Mouse (Mus musculus) myocyte (in vitro differentiated cells): ENCODE results near the gene Galnt14. TPM values are rescaled to one million over a fixed set of nuclear protein-coding genes. Genes with fewer than 3 reads are reported as not detected.

ENCODE experiments used
- H3K27me3 ChIP-seq: one replicate; pipeline ENCODE4 v1.6.1; 2011; ENCODE audit not compliant: control insufficient read depth, insufficient read depth, insufficient read length
- H3K36me3 ChIP-seq: one replicate; pipeline ENCODE4 v1.6.1; 2011; ENCODE audit not compliant: control insufficient read depth, insufficient read depth
- H3K4me2 ChIP-seq: one replicate; pipeline ENCODE4 v1.6.1; 2011; ENCODE audit warnings: low read depth, control low read depth
- H3K4me3 ChIP-seq: one replicate; pipeline ENCODE4 v1.5.1; 2011; ENCODE audit warnings: mild to moderate bottlenecking, control low read depth, moderate library complexity
- H3K79me2 ChIP-seq: one replicate; pipeline ENCODE4 v1.6.1; 2011; ENCODE audit not compliant: control insufficient read depth, insufficient read depth
- H3ac ChIP-seq: one replicate; pipeline ENCODE4 v1.6.1; 2011; ENCODE audit not compliant: control insufficient read depth, insufficient read length
- CEBPB ChIP-seq: IDR thresholded peaks from 2 replicates; pipeline ENCODE4 v1.6.1; 2011; ENCODE audit warnings: mild to moderate bottlenecking, moderate library complexity; ENCODE audit not compliant: poor library complexity, insufficient read depth, severe bottlenecking
- E2F4 ChIP-seq: IDR thresholded peaks from one replicate; pipeline ENCODE4 v1.6.1; 2011; ENCODE audit warnings: mild to moderate bottlenecking, control low read depth, moderate library complexity; ENCODE audit not compliant: insufficient read depth
- MAX ChIP-seq: IDR thresholded peaks from one replicate; pipeline ENCODE4 v1.6.1; 2011; ENCODE audit warnings: low read depth, mild to moderate bottlenecking, control low read depth
- MYOD1 ChIP-seq, 3 experiments: IDR thresholded peaks; one replicate each; pipeline ENCODE4 v1.6.1; 2011; ENCODE audit warnings: control low read depth in 2 of 3, low read depth in 2 of 3, mild to moderate bottlenecking in 2 of 3, moderate library complexity in 1 of 3; ENCODE audit not compliant: insufficient read length in 2 of 3, control insufficient read depth in 1 of 3
- MYOG ChIP-seq, 3 experiments: IDR thresholded peaks; one replicate each; pipeline ENCODE4 v1.6.1; 2011; ENCODE audit warnings: control low read depth in 2 of 3, low read depth in 2 of 3, mild to moderate bottlenecking in 2 of 3; ENCODE audit not compliant: insufficient read length in 2 of 3, control insufficient read depth in 1 of 3, insufficient read depth in 1 of 3
- POLR2A ChIP-seq: IDR thresholded peaks from one replicate; pipeline ENCODE4 v1.6.1; 2011; ENCODE audit warnings: low read depth, mild to moderate bottlenecking, control low read depth, moderate library complexity; ENCODE audit not compliant: insufficient read length
- POLR2AphosphoS2 ChIP-seq: IDR thresholded peaks from one replicate; pipeline ENCODE4 v1.6.1; 2011; ENCODE audit warnings: low read depth, control low read depth; ENCODE audit not compliant: insufficient read length
- REST ChIP-seq: IDR thresholded peaks from one replicate; pipeline ENCODE4 v1.6.1; 2011; ENCODE audit warnings: mild to moderate bottlenecking, control low read depth, moderate library complexity; ENCODE audit not compliant: insufficient read depth, insufficient read length
- SRF ChIP-seq: IDR thresholded peaks from one replicate; pipeline ENCODE4 v1.6.1; 2011; ENCODE audit warnings: low read depth; ENCODE audit not compliant: control insufficient read depth, insufficient read length
- TCF12 ChIP-seq: IDR thresholded peaks from one replicate; pipeline ENCODE4 v1.6.1; 2011; ENCODE audit warnings: mild to moderate bottlenecking, control low read depth; ENCODE audit not compliant: poor library complexity, insufficient read depth, severe bottlenecking
- TCF3 ChIP-seq: IDR thresholded peaks from one replicate; pipeline ENCODE4 v1.6.1; 2011; ENCODE audit warnings: low read depth, control low read depth; ENCODE audit not compliant: insufficient read length
- USF1 ChIP-seq: IDR thresholded peaks from one replicate; pipeline ENCODE4 v1.6.1; 2011; ENCODE audit warnings: low read depth, mild to moderate bottlenecking, control low read depth, moderate library complexity
- polyA plus RNA-seq: library from polyadenylated mRNA; unstranded; fragments of >200 nt; fragmentation: generic; extraction: Trizol; gene quantifications from one replicate; pipeline ENCODE4 v1.2.1, GENCODE M21; 2012; ENCODE audit warnings: missing spikeins

Galnt14 gene
- polyA plus RNA-seq, 1 experiment: not detected

DNA sequence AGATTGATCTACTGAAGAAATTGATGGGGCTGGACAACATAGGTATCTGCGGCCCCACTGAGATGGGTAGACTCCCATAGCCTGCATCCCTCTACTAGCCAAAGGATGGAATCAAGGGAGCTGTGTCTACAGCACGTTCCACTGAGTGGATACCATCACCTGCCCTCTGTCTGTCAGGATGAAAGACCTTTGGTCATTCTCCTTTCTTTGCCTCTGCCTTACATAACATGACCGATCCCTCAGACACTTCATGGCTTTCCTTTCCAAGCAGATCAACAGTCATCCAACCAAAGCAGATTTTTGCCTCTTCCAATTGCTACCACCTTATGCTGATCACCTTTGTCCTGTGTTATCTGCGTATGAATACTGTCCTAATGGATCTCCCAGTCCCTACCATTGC is 90.2 kb downstream of the Galnt14 start:
- no peaks in the 10 kb centered on the region for H3K36me3 ChIP-seq
- H3K4me2 ChIP-seq: no peak overlapping the region
- no peaks in the 10 kb centered on the region for H3K27me3 ChIP-seq
- TF ChIP-seq TCF3 (no peak), MYOG (IDR thresholded peaks at IDR 0.05; ENCODE audit: control insufficient read depth in 1 of 3, insufficient read depth in 1 of 3, insufficient read length in 2 of 3, low read depth in 2 of 3) (no peak), POLR2AphosphoS2 (no peak), E2F4 (no peak), CEBPB (no peak), MYOD1 (IDR thresholded peaks at IDR 0.05; ENCODE audit: control insufficient read depth in 1 of 3, insufficient read length in 2 of 3, low read depth in 2 of 3) (no peak), POLR2A (no peak), REST (no peak), USF1 (no peak), SRF (no peak), MAX (no peak), TCF12 (no peak)
- no peaks in the 10 kb centered on the region for H3K79me2 ChIP-seq
- no peak overlapping the region for H3ac ChIP-seq
- no peak overlapping the region for H3K4me3 ChIP-seq

DNA sequence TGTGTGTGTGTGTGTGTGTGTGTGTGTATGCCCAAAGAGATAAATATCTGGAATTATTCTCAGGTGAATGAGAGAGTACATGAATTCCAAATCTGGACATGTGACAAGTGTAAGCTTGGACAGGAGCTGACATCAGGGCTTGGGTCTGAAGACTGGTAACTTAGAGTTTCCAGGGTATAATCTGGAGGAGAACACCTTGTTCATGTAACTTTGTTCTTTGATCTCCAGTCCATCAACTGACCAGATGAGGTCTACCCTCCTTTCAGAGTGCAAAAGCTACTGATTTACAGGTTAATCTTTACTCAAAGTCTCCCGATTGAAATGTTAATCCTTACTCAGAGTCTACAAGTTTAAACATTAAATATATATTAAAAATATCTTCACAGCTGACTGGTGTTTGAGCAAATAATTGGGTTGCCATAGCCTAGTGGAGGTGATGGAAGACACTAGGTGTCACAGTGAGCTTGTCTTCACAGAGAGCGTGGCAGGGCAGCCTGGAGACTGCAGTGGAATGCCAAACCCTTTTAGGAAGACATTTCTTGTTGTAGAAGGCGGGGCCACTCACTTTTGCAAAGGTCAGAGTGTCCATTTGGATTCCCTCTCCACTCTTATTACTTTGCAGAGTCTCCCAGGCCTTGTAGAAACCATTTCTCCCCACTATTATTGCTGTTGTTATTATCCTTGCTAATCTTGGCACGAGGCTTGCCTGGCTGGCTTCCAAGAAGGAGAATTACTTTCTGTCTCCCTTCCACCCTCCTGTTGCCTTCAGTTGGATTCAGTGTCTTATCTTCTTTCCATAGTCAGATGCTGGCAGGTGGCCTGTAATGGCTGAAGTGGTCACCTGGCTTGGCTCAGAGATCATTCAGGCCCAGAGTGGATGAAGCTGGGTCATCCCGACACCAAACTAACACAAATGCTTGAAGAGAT is 107.4 kb downstream of the Galnt14 start:
- no peak overlapping the region for H3K4me3 ChIP-seq
- H3K27me3 ChIP-seq: no peaks in the 10 kb centered on the region
- H3K36me3 ChIP-seq: no peaks in the 10 kb centered on the region
- H3K79me2 ChIP-seq: no peaks in the 10 kb centered on the region
- H3ac ChIP-seq: no peak overlapping the region
- no peak overlapping the region for H3K4me2 ChIP-seq
- no peak for TF ChIP-seq CEBPB

DNA sequence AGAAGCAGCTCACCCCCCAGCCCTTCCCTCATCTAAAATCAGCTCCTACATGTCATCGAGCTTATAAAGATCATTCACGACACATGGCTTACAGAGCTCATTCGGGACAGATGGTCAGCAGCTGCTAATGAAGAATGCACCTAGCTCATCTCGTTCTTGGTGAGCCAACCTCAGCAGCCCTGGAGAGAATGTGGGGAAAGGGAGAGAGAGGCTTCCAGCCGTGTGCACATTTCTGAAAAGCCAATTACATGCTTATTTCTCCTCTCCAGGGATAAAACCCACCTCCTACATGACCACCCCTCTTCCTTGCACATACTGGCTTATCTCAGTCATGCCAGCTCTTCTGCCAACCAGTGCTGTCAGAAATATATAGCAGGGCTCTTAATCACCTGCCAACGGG is 110.3 kb downstream of the Galnt14 start:
- no peaks in the 10 kb centered on the region for H3K36me3 ChIP-seq
- no peak overlapping the region for H3ac ChIP-seq
- H3K79me2 ChIP-seq: no peaks in the 10 kb centered on the region
- no peak for TF ChIP-seq E2F4
- TF ChIP-seq MYOG (IDR thresholded peaks at IDR 0.05; ENCODE audit: control insufficient read depth in 1 of 3, insufficient read depth in 1 of 3, insufficient read length in 2 of 3, low read depth in 2 of 3): no peak
- no peak for TF ChIP-seq USF1
- H3K27me3 ChIP-seq: no peaks in the 10 kb centered on the region
- H3K4me3 ChIP-seq: no peak overlapping the region
- H3K4me2 ChIP-seq: no peak overlapping the region

DNA sequence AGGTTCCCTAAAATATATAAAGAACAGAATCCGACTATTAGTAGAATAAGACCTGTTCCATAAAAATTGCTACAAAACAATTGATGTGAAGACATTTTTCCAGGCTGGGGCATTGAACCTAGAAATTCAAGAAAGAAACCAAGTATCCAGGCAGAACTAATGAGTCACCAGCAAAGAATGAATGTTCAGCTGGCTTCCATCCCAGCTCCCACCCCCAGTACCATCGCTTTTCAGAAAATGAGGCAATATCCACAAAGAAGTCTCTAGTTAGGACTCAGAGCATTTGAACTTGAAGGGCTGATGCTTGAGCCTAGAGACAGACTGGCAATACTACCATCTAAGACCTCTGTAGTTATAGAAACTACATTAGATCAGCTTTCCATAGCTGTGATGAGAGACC is 118.2 kb downstream of the Galnt14 start:
- H3K27me3 ChIP-seq: no peaks in the 10 kb centered on the region
- H3K36me3 ChIP-seq: no peaks in the 10 kb centered on the region
- no peak overlapping the region for H3K4me3 ChIP-seq
- no peak overlapping the region for H3ac ChIP-seq
- H3K4me2 ChIP-seq: no peak overlapping the region
- no peak for TF ChIP-seq POLR2AphosphoS2
- no peak for TF ChIP-seq USF1
- no peak for TF ChIP-seq SRF
- no peak for TF ChIP-seq E2F4
- TF ChIP-seq POLR2A: no peak
- no peak for TF ChIP-seq REST
- TF ChIP-seq MYOD1 (IDR thresholded peaks at IDR 0.05; ENCODE audit: control insufficient read depth in 1 of 3, insufficient read length in 2 of 3, low read depth in 2 of 3): no peak
- TF ChIP-seq TCF3: no peak
- no peak for TF ChIP-seq CEBPB
- no peak for TF ChIP-seq MYOG (IDR thresholded peaks at IDR 0.05; ENCODE audit: control insufficient read depth in 1 of 3, insufficient read depth in 1 of 3, insufficient read length in 2 of 3, low read depth in 2 of 3)
- TF ChIP-seq TCF12: no peak
- no peak for TF ChIP-seq MAX
- no peaks in the 10 kb centered on the region for H3K79me2 ChIP-seq

DNA sequence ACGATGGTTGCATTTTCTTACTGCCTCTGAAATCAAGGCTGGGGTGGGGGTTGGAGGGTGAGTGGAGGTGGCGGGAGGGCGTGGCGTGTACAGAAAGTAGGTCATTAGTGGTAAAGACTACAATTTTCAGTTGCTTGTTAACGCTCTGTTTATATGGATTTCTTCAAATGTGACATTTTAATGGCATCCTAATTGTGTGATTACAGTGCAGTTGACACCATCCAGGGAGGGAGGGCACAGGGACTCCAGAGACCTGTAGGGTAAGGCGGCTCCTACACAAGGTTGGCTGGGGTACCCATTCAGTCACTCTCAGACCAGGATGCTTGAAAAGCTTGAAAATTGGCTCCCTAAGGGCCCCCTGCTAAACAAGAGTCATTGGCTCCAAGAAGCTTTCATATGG is 122.7 kb downstream of the Galnt14 start:
- H3K36me3 ChIP-seq: no peaks in the 10 kb centered on the region
- H3K4me3 ChIP-seq: no peak overlapping the region
- no peak overlapping the region for H3ac ChIP-seq
- H3K27me3 ChIP-seq: no peaks in the 10 kb centered on the region
- H3K4me2 ChIP-seq: no peak overlapping the region
- TF ChIP-seq MYOD1 (IDR thresholded peaks at IDR 0.05; ENCODE audit: control insufficient read depth in 1 of 3, insufficient read length in 2 of 3, low read depth in 2 of 3) (no peak), MYOG (IDR thresholded peaks at IDR 0.05; ENCODE audit: control insufficient read depth in 1 of 3, insufficient read depth in 1 of 3, insufficient read length in 2 of 3, low read depth in 2 of 3) (no peak), POLR2AphosphoS2 (no peak), REST (no peak), SRF (no peak), TCF3 (no peak), MAX (no peak), CEBPB (no peak), USF1 (no peak)
- no peaks in the 10 kb centered on the region for H3K79me2 ChIP-seq
